Mouse (Mus musculus) adrenal gland, adult 10 weeks (tissue): ENCODE data around the gene Isca1. TPM values are rescaled to one million over a fixed set of nuclear protein-coding genes. Genes with fewer than 3 reads are reported as not detected.

Experiments used
- polyA plus RNA-seq: library from polyadenylated mRNA; stranded (reverse); fragments of 350-450 nt; fragmentation: Illumina TruSeq; extraction: RNeasy Lipid Tissue Mini Kit (QIAGEN cat#74804); gene quantifications from one replicate; pipeline ENCODE4 v1.2.3, GENCODE M21; 2014; ENCODE audit warnings: low read depth, low replicate concordance

Isca1 gene
- 121 TPM for polyA plus RNA-seq

GRCm38 (mm10) chr13:59769296-59770163 is at the start of gene Isca1:
Gene Isca1 (minus strand): TSS chr13:59769810.

GRCm38 (mm10) chr13:59782145-59782544 is 12.5 kb upstream of the Isca1 start, which contains the start of gene Gm49354:
Gene Gm49354 (minus strand): TSS chr13:59782245.

GRCm38 (mm10) chr13:59746711-59747110 is 22.9 kb downstream of the Isca1 start, which contains the start of gene 1700014D04Rik:
Gene 1700014D04Rik (minus strand): TSS chr13:59746752.

GRCm38 (mm10) chr13:59731652-59732051 is 38.0 kb downstream of the Isca1 start, which contains the start of gene Spata31d1d:
Gene Spata31d1d (minus strand): TSS chr13:59731752.

GRCm38 (mm10) chr13:59711984-59712383 is 57.6 kb downstream of the Isca1 start, which contains the start of gene Spata31d1b:
Gene Spata31d1b (plus strand): TSS chr13:59712284.

GRCm38 (mm10) chr13:59710230-59710629 is 59.4 kb downstream of the Isca1 start, which contains the start of gene Spata31d1a:
Gene Spata31d1a (minus strand): TSS chr13:59710330.

Other genes starting within 250 kb of the Isca1 start
- gene Agtpbp1, start 184.6 kb downstream of the Isca1 start, polyA plus RNA-seq: 53.8 TPM
- gene Naa35, start 184.6 kb downstream of the Isca1 start, polyA plus RNA-seq: 151 TPM
- gene Golm1, start 94.0 kb downstream of the Isca1 start, polyA plus RNA-seq: 7.7 TPM
- gene 4921517D22Rik, start 75.7 kb downstream of the Isca1 start, polyA plus RNA-seq: not detected
- not detected for gene Spata31d1a, start 59.5 kb downstream of the Isca1 start, polyA plus RNA-seq
- gene Spata31d1b, start 57.5 kb downstream of the Isca1 start, polyA plus RNA-seq: not detected
- not detected for gene Spata31d1d, start 38.1 kb downstream of the Isca1 start, polyA plus RNA-seq
- gene 1700014D04Rik, start 23.1 kb downstream of the Isca1 start, polyA plus RNA-seq: not detected
- gene Gm49354, start 12.4 kb upstream of the Isca1 start, polyA plus RNA-seq: not detected
- 181 TPM for gene Tut7, start 53.3 kb upstream of the Isca1 start, polyA plus RNA-seq